Mouse (Mus musculus): ENCODE data around the gene Spef1. TPM values are rescaled to one million over a fixed set of nuclear protein-coding genes. Genes with fewer than 3 reads are reported as not detected.

The Spef1 gene
- polyA plus RNA-seq, 1 experiment from 2014 or later = 3.3 TPM

DNA sequence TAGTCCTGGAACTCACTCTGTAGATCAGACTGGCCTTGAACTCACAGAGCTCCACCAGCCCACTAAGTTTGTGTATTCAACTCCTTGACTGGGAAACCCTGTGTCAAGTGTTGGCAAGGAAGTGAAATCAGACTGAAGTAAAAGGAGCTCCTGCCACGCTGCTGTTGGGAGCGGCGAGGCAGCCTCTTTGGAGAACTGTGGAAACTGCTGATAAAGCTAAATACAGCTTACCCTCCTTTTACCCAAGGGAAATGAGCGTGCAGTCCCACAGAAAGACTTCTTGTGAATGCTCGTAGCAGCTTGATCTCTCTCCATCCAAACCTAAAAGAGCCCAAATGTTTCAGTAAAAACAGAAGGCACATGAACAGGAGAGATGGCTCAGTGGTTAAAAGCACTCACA, 35.5 kb upstream of the Spef1 start:
- Histone ChIP-seq H3K4me1 (ENCODE audit: insufficient read depth, low read length) (no peaks in the 10 kb centered on the region), H3K27me3 (ENCODE audit: insufficient read depth, low read length) (no peaks in the 10 kb centered on the region), H3K9ac (replicated peaks; ENCODE audit: low read length) (no peak overlapping the region), H3K4me3 (ENCODE audit: low read length) (no peak overlapping the region), H3K9me3 (ENCODE audit: low read length) (no peaks in the 10 kb centered on the region), H3K36me3 (ENCODE audit: insufficient read depth, low read length) (no peaks in the 10 kb centered on the region), H3K27ac (ENCODE audit: low read length) (no peak overlapping the region), H3K4me2 (replicated peaks; ENCODE audit: low read depth, low read length) (no peak overlapping the region)
- WGBS = 53% methylated on average over 5 of the region's 5 CpGs
- ATAC-seq (ENCODE audit: low FRiP score, low TSS enrichment) = no peak

GRCm38 (mm10) chr2:131221853-131222515, 34.9 kb upstream of the Spef1 start:
- Histone ChIP-seq H3K4me3 (ENCODE audit: low read length) (no peak overlapping the region), H3K36me3 (ENCODE audit: insufficient read depth, low read length) (no peaks in the 10 kb centered on the region), H3K4me2 (replicated peaks; ENCODE audit: low read depth, low read length) (no peak overlapping the region), H3K9me3 (ENCODE audit: low read length) (no peaks in the 10 kb centered on the region), H3K27me3 (ENCODE audit: insufficient read depth, low read length) (no peaks in the 10 kb centered on the region), H3K27ac (ENCODE audit: low read length) (no peak overlapping the region), H3K9ac (replicated peaks; ENCODE audit: low read length) (no peak overlapping the region), H3K4me1 (ENCODE audit: insufficient read depth, low read length) (no peaks in the 10 kb centered on the region)
- no peak for ATAC-seq (ENCODE audit: low FRiP score, low TSS enrichment)
- 62% methylated on average over 3 of the region's 3 CpGs for WGBS

- Histone ChIP-seq H3K9ac (replicated peaks; ENCODE audit: low read length) (no peak overlapping the region), H3K27me3 (ENCODE audit: insufficient read depth, low read length) (no peaks in the 10 kb centered on the region), H3K9me3 (ENCODE audit: low read length) (no peaks in the 10 kb centered on the region), H3K4me1 (ENCODE audit: insufficient read depth, low read length) (no peaks in the 10 kb centered on the region), H3K27ac (ENCODE audit: low read length) (no peak overlapping the region), H3K4me2 (replicated peaks; ENCODE audit: low read depth, low read length) (no peak overlapping the region), H3K4me3 (ENCODE audit: low read length) (no peak overlapping the region), H3K36me3 (ENCODE audit: insufficient read depth, low read length) (no peaks in the 10 kb centered on the region)
- 53% methylated on average over 4 of the region's 4 CpGs for WGBS
- no peak for ATAC-seq (ENCODE audit: low FRiP score, low TSS enrichment)
These were observed 32.9 kb upstream of the Spef1 start for GRCm38 (mm10) chr2:131220030-131220429.

GRCm38 (mm10) chr2:131215941-131216858, 29.1 kb upstream of the Spef1 start:
- peaks cover 2% of the 10 kb centered on the region for H3K4me1 ChIP-seq (ENCODE audit: insufficient read depth, low read length)
- 77% methylated on average over 7 of the region's 7 CpGs for WGBS
- H3K27me3 ChIP-seq (ENCODE audit: insufficient read depth, low read length) = no peaks in the 10 kb centered on the region
- H3K36me3 ChIP-seq (ENCODE audit: insufficient read depth, low read length) = peaks cover 9% of the 10 kb centered on the region; the same call in 1 of the 2 replicates
- H3K9ac ChIP-seq (replicated peaks; ENCODE audit: low read length) = no peak overlapping the region
- no peak overlapping the region for H3K4me2 ChIP-seq (replicated peaks; ENCODE audit: low read depth, low read length)
- no peak overlapping the region for H3K27ac ChIP-seq (ENCODE audit: low read length)
- ATAC-seq (ENCODE audit: low FRiP score, low TSS enrichment) = no peak
- no peak overlapping the region for H3K4me3 ChIP-seq (ENCODE audit: low read length)
- no peaks in the 10 kb centered on the region for H3K9me3 ChIP-seq (ENCODE audit: low read length)

DNA sequence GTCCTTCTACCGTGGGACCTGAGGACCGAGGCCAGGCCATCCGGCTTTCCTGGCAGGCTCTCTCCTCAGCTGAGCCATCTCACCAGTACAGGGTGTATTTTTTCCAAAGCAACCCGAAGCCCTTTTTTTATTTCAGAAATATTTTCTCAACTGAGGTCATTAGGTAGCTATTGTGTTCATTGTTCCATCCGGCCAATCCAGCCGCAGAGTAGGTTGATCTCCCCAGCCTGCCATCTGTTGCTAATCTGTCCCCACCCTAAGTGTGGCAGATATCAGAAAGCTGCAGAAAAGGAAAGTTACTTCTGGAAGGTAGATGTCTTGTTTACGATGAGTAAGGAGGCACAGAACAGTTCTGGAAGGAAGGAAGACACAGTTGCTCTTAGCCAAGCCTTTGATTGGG, 26.7 kb upstream of the Spef1 start:
- peaks cover 9% of the 10 kb centered on the region; the same call in 1 of the 2 replicates for H3K36me3 ChIP-seq (ENCODE audit: insufficient read depth, low read length)
- peaks cover 13% of the 10 kb centered on the region for H3K4me1 ChIP-seq (ENCODE audit: insufficient read depth, low read length)
- no peak overlapping the region for H3K4me2 ChIP-seq (replicated peaks; ENCODE audit: low read depth, low read length)
- H3K27me3 ChIP-seq (ENCODE audit: insufficient read depth, low read length) = no peaks in the 10 kb centered on the region
- no peak overlapping the region for H3K9ac ChIP-seq (replicated peaks; ENCODE audit: low read length)
- no peak overlapping the region for H3K4me3 ChIP-seq (ENCODE audit: low read length)
- H3K27ac ChIP-seq (ENCODE audit: low read length) = no peak overlapping the region
- ATAC-seq (ENCODE audit: low FRiP score, low TSS enrichment) = no peak
- H3K9me3 ChIP-seq (ENCODE audit: low read length) = no peaks in the 10 kb centered on the region
- whole genome bisulfite sequencing = 87% methylated on average over 7 of the region's 7 CpGs

DNA sequence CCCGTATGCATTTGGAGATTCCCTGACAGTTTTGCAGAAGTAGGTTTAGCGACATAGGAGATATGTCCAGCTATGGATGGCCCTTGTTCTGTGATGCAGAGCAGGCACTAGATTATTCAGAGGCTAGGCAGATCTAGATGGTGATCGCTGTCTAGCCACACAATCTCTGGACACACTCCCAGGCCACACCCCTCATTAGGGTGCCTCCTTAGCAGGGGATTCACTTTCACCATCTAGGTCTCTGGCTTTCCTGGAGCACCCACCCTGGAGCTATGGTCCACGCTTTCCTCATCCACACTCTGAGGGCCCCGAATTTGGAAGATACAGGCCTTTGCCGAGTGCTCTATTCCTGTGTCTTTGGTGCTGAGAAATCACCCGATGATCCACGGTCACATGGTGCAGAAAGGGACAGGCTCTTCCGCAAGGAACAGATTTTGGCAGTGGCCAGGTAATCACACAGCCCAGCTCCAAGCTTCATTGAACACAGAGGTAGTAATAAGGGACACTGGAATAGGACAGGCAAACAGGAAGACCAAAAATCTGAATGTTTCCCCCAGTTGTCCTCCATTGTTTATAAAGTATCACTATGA, 24.0 kb upstream of the Spef1 start:
- Histone ChIP-seq H3K9ac (replicated peaks; ENCODE audit: low read length) (peak overlapping the region; percentile 86), H3K4me3 (ENCODE audit: low read length) (peak overlapping the region; percentile 80), H3K9me3 (ENCODE audit: low read length) (no peaks in the 10 kb centered on the region), H3K4me2 (replicated peaks; ENCODE audit: low read depth, low read length) (peak overlapping the region; percentile 75), H3K27me3 (ENCODE audit: insufficient read depth, low read length) (no peaks in the 10 kb centered on the region), H3K36me3 (ENCODE audit: insufficient read depth, low read length) (peaks cover 9% of the 10 kb centered on the region; the same call in 1 of the 2 replicates), H3K27ac (ENCODE audit: low read length) (peak overlapping the region; percentile 96; the same call in 1 of the 2 replicates), H3K4me1 (ENCODE audit: insufficient read depth, low read length) (peaks cover 13% of the 10 kb centered on the region)
- no peak for ATAC-seq (ENCODE audit: low FRiP score, low TSS enrichment)
- 58% methylated on average over 9 of the region's 9 CpGs for WGBS

DNA sequence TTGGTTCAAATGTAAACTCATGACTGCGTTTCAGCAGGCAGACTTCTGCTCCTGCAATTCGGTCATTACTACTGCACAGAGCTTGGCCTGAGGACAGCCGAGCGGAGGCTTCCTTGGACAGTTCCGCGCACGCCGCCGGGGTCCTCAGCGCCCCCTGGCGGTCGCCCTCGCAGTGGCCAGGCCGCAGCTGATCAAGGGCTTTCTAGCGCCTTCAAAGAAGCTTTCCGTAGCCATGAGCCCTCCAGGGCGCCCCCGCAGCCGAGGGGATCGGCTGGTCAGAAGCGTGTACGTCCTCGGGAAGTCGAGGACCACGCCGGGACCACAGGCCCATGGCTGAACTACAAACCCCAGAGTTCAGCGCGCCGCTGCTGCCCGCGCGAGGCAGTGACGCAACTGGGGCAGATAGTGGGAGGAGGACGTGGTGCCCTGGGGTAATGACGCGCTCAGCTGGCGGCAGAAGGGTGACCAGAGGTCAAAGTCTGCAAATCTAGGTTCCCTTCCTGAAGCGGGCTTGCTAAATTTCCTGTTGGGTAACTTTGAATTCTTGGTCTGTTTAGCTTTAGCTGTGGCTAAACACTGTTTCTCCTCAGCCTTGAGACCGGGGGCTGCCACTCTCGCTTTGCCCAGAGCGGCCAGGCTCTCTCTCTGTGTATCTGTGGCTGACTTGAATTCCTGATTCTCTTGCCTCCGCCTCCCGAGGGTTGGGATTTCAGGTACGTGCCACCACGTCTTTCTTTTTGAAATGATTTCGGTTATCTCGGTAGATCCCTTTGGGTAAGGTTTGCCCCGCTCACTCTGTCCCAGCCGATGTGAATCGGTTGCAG, 23.1 kb upstream of the Spef1 start:
- Histone ChIP-seq H3K9me3 (ENCODE audit: low read length) (no peaks in the 10 kb centered on the region), H3K27me3 (ENCODE audit: insufficient read depth, low read length) (no peaks in the 10 kb centered on the region), H3K4me2 (replicated peaks; ENCODE audit: low read depth, low read length) (peak overlapping the region; percentile 75), H3K4me3 (ENCODE audit: low read length) (peak overlapping the region; percentile 80), H3K9ac (replicated peaks; ENCODE audit: low read length) (peak overlapping the region; percentile 86), H3K36me3 (ENCODE audit: insufficient read depth, low read length) (peaks cover 9% of the 10 kb centered on the region; the same call in 1 of the 2 replicates), H3K27ac (ENCODE audit: low read length) (peak overlapping the region; percentile 96), H3K4me1 (ENCODE audit: insufficient read depth, low read length) (peaks cover 16% of the 10 kb centered on the region)
- peak; percentile 96 for ATAC-seq (ENCODE audit: low FRiP score, low TSS enrichment)
- under 1% methylated on average over 50 of the region's 50 CpGs for WGBS

DNA sequence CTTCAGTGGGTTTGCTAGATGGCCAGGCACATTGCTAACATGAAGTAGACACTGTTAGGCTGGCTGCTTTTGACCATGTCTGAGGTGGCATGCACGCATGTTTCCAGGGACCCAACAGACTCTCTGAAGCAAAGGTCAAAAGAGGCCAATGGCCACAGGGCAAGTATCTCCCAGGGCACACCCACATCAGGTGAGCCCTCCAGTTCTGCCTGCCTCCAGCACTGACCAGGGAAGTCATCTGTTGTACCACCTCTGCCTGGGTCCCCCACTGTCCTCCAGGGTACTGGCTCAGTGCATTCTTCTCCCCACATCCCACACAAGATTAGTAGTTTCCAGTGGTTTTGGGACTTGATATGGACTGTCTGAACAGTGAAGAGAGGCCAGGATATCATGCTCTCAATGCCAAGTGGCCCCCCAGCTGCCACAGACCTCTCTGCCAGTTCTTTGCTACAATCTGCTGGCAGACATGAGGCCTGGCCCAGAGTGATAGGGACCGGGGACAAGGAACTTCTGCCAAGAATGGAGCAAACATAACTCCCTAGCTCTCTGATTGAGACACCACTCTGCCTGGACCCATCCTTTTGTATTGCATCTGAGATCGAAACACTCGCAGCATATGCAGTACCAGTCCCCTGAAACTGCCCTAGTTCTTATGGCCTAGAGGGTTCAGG, 22.2 kb upstream of the Spef1 start:
- Histone ChIP-seq H3K27me3 (ENCODE audit: insufficient read depth, low read length) (no peaks in the 10 kb centered on the region), H3K4me1 (ENCODE audit: insufficient read depth, low read length) (peaks cover 25% of the 10 kb centered on the region), H3K27ac (ENCODE audit: low read length) (peak overlapping the region; percentile 96), H3K9ac (replicated peaks; ENCODE audit: low read length) (peak overlapping the region; percentile 86), H3K4me2 (replicated peaks; ENCODE audit: low read depth, low read length) (peak overlapping the region; percentile 75), H3K36me3 (ENCODE audit: insufficient read depth, low read length) (peaks cover 9% of the 10 kb centered on the region; the same call in 1 of the 2 replicates), H3K4me3 (ENCODE audit: low read length) (peak overlapping the region; percentile 80), H3K9me3 (ENCODE audit: low read length) (no peaks in the 10 kb centered on the region)
- peak; percentile 7 for ATAC-seq (ENCODE audit: low FRiP score, low TSS enrichment)
- WGBS = 81% methylated on average over 4 of the region's 4 CpGs

- no peak for ATAC-seq (ENCODE audit: low FRiP score, low TSS enrichment)
- Histone ChIP-seq H3K4me3 (ENCODE audit: low read length) (no peak overlapping the region), H3K9me3 (ENCODE audit: low read length) (no peaks in the 10 kb centered on the region), H3K4me2 (replicated peaks; ENCODE audit: low read depth, low read length) (no peak overlapping the region), H3K27ac (ENCODE audit: low read length) (no peak overlapping the region), H3K9ac (replicated peaks; ENCODE audit: low read length) (no peak overlapping the region), H3K4me1 (ENCODE audit: insufficient read depth, low read length) (peaks cover 25% of the 10 kb centered on the region), H3K27me3 (ENCODE audit: insufficient read depth, low read length) (no peaks in the 10 kb centered on the region), H3K36me3 (ENCODE audit: insufficient read depth, low read length) (peaks cover 9% of the 10 kb centered on the region; the same call in 1 of the 2 replicates)
- 98% methylated on average over 2 of the region's 2 CpGs for WGBS
These were observed 21.3 kb upstream of the Spef1 start for GRCm38 (mm10) chr2:131208356-131208755.
